Mouse (Mus musculus) central nervous system, embryonic 11.5 days (tissue): ENCODE data around the gene Ofcc1. TPM values are rescaled to one million over a fixed set of nuclear protein-coding genes. Genes with fewer than 3 reads are reported as not detected.

Experiments
- polyA plus RNA-seq: library from polyadenylated mRNA; depleted of rRNA; stranded (reverse); fragments of >200 nt; gene quantifications from 2 replicates; pipeline ENCODE4 v1.2.3, GENCODE M21; 2012; rRNA removed

The Ofcc1 gene
- 0.07 TPM in 1 of 2 replicates, not detected in the other for polyA plus RNA-seq

GRCm38 (mm10) chr13:40361288-40361687 lies at the start of gene Ofcc1:
Ofcc1 (minus strand) TSS chr13:40361450.

